Mouse (Mus musculus) ES-Bruce4 (cell line): Measurements from ENCODE around the gene Nxpe3.

Experiments
- CTCF ChIP-seq: IDR thresholded peaks from one replicate; pipeline ENCODE4 v1.8.1; 2011; ENCODE audit warnings: low read depth, low read length
- EP300 ChIP-seq: IDR thresholded peaks from 2 replicates; pipeline ENCODE4 v1.6.1; 2011; ENCODE audit warnings: low read depth, low read length; ENCODE audit not compliant: insufficient read depth
- POLR2A ChIP-seq: IDR thresholded peaks from one replicate; pipeline ENCODE4 v1.8.1; 2011; ENCODE audit warnings: low read length; ENCODE audit not compliant: insufficient read depth

DNA sequence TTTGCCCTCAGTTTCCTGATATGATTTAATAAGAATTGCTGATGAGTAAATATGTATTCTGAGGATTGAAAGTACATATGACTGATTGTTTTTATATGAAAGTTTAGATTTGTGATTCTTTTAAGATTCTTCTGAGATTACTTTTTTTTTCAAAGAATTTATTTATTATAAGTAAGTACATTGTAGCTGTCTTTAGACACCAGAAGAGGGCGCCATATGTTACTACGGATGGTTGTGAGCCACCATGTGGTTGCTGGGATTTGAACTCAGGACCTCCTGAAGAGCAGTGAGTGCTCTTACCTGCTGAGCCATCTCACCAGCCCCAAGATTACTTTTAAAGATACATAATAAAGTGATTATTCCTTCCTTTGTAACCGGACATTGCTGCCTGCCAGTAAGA, 5.6 kb downstream of the Nxpe3 start:
- TF ChIP-seq CTCF (no peak), POLR2A (no peak), EP300 (no peak)
